Mouse (Mus musculus): ENCODE results near the gene Flrt2. TPM values are rescaled to one million over a fixed set of nuclear protein-coding genes. Genes with fewer than 3 reads are reported as not detected.
A peak's percentile ranks its signal among the peaks of the same experiment; 100 is the strongest.
"Not testable (repeated sequence)": the region's sequence is repeated elsewhere in the genome, so short reads cannot be mapped to it uniquely, and the experiment has no call there.

Gene Flrt2
- polyA plus RNA-seq (2015; fragmentation: Nextera tagmentation; extraction: Ambion mirVana): 8.5 and 8.6 TPM in 2 replicates

DNA sequence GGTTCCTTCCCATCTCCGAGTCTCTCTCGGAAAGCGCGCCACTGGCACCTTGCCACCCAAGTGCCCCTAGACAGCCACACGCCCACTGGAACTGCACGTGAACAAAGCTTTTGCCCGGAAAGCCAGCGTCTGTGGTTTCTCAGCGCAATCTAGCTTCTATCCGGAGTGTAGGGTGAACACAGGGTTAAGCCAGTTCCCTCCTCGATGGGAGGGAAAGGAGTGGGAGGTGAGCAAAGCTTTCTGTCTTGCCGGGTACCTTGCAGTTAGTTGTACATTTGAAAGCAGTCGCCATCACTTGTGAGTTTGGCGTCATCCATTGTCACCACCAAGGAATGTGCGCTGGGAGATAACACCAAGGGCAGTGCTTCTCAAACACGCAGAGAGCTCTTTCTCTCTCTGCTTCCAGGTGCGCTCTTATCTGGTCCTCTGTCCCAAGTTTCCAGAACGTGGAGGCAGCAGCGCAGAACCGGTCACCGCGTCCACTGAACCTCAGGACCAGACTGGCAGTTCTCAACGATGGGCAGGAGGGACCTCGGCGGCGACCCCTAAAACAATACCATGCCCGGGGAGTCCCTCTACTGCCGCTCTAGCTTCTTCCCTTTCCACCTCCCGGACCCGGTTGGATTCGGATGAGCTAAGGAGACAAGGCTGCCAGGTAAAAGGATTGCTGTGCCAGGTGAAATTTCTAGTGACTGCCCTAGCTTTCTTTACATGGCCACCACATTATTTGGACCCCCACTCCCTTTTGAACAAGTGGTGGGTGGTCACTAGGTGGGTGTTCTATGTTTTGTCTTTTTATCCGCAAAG is at the start of gene Flrt2:
Flrt2 (plus strand) TSS at position 266 of the 807 bp plus-strand sequence.
- no peaks in the 10 kb centered on the region for H3K9me3 ChIP-seq (ENCODE audit: control insufficient read depth, low read length)
- H3K27ac ChIP-seq (ENCODE audit: low read length): no peak within 1 kb of the TSS
- ATAC-seq: no peak
- peak within 1 kb of the TSS; percentile 67 for H3K9ac ChIP-seq (ENCODE audit: low read depth, low read length)
- peaks cover 13% of the 10 kb centered on the region for H3K4me1 ChIP-seq (ENCODE audit: control insufficient read depth, insufficient read depth, low read length)
- H3K27me3 ChIP-seq (replicated peaks; ENCODE audit: control insufficient read depth, insufficient read depth, low read length): peaks cover 18% of the 10 kb centered on the region
- no peaks in the 10 kb centered on the region for H3K36me3 ChIP-seq (ENCODE audit: control insufficient read depth, insufficient read depth, low read length)
- H3K4me3 ChIP-seq (ENCODE audit: low read length): peak within 1 kb of the TSS; percentile 62
- WGBS: 1% methylated on average over 32 of the region's 32 CpGs
- peak within 1 kb of the TSS; percentile 85 for H3K4me2 ChIP-seq (ENCODE audit: low read depth, low read length)

DNA sequence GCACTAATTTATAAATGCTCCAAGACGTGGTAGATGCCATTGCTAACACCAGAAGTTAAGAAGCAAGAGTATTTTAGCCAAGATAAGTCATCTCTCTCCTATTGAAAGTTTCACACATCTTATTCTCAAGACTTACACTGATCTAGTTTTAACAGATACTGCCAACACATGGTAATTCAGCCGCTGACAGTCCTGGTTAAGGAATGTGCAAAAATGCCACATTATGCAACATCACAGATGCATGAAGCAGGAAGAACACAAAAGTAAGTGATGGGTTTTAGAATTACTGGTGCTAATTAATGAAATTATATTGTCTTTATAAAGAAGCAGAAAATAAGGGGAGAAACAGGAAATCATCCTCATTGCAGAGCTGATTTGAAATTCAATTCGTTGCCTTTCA is 49.8 kb upstream of the Flrt2 start:
- H3K36me3 ChIP-seq (ENCODE audit: control insufficient read depth, insufficient read depth, low read length): no peaks in the 10 kb centered on the region
- H3K4me3 ChIP-seq (ENCODE audit: low read length): no peak overlapping the region
- no peak overlapping the region for H3K9ac ChIP-seq (ENCODE audit: low read depth, low read length)
- no peak for ATAC-seq
- no peaks in the 10 kb centered on the region for H3K9me3 ChIP-seq (ENCODE audit: control insufficient read depth, low read length)
- no peak overlapping the region for H3K4me2 ChIP-seq (ENCODE audit: low read depth, low read length)
- H3K4me1 ChIP-seq (ENCODE audit: control insufficient read depth, insufficient read depth, low read length): no peaks in the 10 kb centered on the region
- WGBS: 50% methylated on average over 3 of the region's 3 CpGs
- H3K27ac ChIP-seq (ENCODE audit: low read length): no peak overlapping the region
- H3K27me3 ChIP-seq (replicated peaks; ENCODE audit: control insufficient read depth, insufficient read depth, low read length): no peaks in the 10 kb centered on the region

DNA sequence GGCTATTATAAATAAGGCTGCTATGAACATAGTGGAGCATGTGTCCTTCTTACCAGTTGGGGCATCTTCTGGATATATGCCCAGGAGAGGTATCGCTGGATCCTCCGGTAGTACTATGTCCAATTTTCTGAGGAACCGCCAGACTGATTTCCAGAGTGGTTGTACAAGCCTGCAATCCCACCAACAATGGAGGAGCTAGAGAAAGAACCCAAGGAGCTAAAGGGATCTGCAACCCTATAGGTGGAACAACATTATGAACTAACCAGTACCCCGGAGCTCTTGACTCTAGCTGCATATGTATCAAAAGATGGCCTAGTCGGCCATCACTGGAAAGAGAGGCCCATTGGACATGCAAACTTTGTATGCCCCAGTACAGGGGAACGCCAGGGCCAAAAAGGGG is 44.8 kb upstream of the Flrt2 start:
- H3K27me3 ChIP-seq (replicated peaks; ENCODE audit: control insufficient read depth, insufficient read depth, low read length); H3K27ac ChIP-seq (ENCODE audit: low read length); ATAC-seq; H3K4me2 ChIP-seq (ENCODE audit: low read depth, low read length); H3K4me1 ChIP-seq (ENCODE audit: control insufficient read depth, insufficient read depth, low read length); H3K36me3 ChIP-seq (ENCODE audit: control insufficient read depth, insufficient read depth, low read length); H3K9me3 ChIP-seq (ENCODE audit: control insufficient read depth, low read length); H3K9ac ChIP-seq (ENCODE audit: low read depth, low read length); H3K4me3 ChIP-seq (ENCODE audit: low read length): not testable (repeated sequence)
- 100% methylated on average over 1 of the region's 6 CpGs for WGBS

DNA sequence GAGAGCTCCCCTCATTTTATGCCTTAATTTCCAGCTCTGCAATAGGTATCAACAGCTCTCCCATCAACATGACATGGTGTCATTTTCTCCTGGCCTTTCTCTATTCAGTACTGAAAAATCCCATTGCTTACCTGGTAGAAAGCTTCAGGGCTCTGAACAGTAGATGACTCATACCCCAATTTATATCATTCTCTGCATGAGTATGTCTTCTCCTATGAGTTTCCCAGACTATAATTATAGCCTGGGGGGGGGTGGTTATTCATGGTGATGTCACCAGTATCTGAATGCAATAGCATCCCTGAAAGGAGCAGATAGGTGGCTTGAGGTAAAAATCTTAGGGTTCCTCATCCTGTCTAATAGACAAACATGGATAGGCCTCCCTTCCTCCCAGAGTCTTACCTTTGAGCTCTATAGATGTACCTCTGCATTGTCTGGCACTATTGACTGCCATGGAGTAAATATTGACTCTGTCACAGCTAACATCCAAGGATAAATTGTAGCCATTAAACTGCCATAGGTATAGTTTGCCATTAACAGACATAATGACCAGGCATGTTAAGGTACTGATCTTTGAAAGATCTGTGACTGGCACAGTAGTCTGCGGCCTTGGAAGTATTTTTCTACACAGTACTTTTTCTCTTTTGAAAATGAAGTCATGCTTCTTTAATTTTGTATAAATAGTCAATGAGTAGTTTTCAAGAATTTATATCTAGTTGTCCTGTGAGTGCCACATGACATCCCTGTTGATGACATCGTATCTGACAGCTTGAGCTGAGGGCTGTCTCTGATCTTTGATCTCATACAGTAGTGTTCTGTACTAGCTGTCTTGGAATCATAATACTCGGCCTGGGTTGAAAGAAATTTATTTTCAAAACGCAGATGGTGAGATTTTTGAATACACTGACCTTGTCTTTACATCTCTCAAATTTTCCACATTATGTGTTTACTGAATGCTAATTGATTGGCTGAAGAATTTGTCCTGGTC is 39.6 kb upstream of the Flrt2 start:
- Histone ChIP-seq H3K4me1 (ENCODE audit: control insufficient read depth, insufficient read depth, low read length) (no peaks in the 10 kb centered on the region), H3K27me3 (replicated peaks; ENCODE audit: control insufficient read depth, insufficient read depth, low read length) (no peaks in the 10 kb centered on the region), H3K4me2 (ENCODE audit: low read depth, low read length) (no peak overlapping the region), H3K27ac (ENCODE audit: low read length) (no peak overlapping the region), H3K36me3 (ENCODE audit: control insufficient read depth, insufficient read depth, low read length) (no peaks in the 10 kb centered on the region), H3K4me3 (ENCODE audit: low read length) (no peak overlapping the region), H3K9ac (ENCODE audit: low read depth, low read length) (no peak overlapping the region), H3K9me3 (ENCODE audit: control insufficient read depth, low read length) (no peaks in the 10 kb centered on the region)
- WGBS: 59% methylated on average over 4 of the region's 4 CpGs
- ATAC-seq: peak; percentile 92

DNA sequence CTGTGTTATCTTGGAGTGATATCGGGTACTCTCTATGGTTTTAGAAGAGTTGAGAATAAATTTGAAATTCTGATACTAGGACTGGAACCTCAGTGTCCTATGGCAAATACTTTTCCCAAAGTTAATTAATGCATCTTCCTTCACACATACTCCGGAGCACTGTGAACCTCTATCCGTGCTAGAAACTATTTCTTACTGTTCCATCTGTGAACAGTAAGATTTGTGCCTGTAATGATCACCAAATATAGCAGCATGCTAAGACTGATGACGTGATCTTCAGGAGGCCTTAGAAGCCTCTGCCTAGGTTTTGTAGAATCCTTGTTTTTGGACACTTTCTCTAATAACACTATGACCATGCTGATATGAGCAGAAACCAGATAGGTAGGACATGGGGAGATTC is 35.4 kb upstream of the Flrt2 start:
- H3K36me3 ChIP-seq (ENCODE audit: control insufficient read depth, insufficient read depth, low read length): no peaks in the 10 kb centered on the region
- WGBS: 90% methylated on average over 4 of the region's 4 CpGs
- no peaks in the 10 kb centered on the region for H3K4me1 ChIP-seq (ENCODE audit: control insufficient read depth, insufficient read depth, low read length)
- H3K4me2 ChIP-seq (ENCODE audit: low read depth, low read length): no peak overlapping the region
- H3K4me3 ChIP-seq (ENCODE audit: low read length): no peak overlapping the region
- no peaks in the 10 kb centered on the region for H3K27me3 ChIP-seq (replicated peaks; ENCODE audit: control insufficient read depth, insufficient read depth, low read length)
- H3K9ac ChIP-seq (ENCODE audit: low read depth, low read length): no peak overlapping the region
- ATAC-seq: no peak
- no peaks in the 10 kb centered on the region for H3K9me3 ChIP-seq (ENCODE audit: control insufficient read depth, low read length)
- H3K27ac ChIP-seq (ENCODE audit: low read length): no peak overlapping the region

DNA sequence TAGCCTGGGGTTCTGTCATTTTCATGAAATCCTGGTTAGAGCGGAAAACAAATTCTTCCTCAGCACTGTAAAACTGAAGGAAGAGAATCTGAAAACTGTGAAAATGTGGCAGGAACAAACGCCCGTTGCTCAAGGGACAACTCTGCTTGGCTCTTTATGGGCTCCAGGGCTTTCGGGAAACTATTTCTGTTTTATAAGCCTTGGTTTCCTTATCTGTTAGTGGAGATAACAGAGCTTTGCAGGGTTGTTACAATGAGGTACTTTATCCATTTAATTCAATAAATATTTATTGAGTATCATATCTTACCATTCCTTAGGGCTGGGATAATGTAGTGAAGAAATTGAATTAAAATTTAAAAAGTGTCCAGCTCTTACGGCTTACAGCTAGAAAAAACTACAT is 24.7 kb upstream of the Flrt2 start:
- H3K36me3 ChIP-seq (ENCODE audit: control insufficient read depth, insufficient read depth, low read length): no peaks in the 10 kb centered on the region
- WGBS: 57% methylated on average over 5 of the region's 5 CpGs
- H3K9ac ChIP-seq (ENCODE audit: low read depth, low read length): no peak overlapping the region
- no peaks in the 10 kb centered on the region for H3K27me3 ChIP-seq (replicated peaks; ENCODE audit: control insufficient read depth, insufficient read depth, low read length)
- no peaks in the 10 kb centered on the region for H3K9me3 ChIP-seq (ENCODE audit: control insufficient read depth, low read length)
- H3K4me3 ChIP-seq (ENCODE audit: low read length): no peak overlapping the region
- H3K27ac ChIP-seq (ENCODE audit: low read length): no peak overlapping the region
- no peaks in the 10 kb centered on the region for H3K4me1 ChIP-seq (ENCODE audit: control insufficient read depth, insufficient read depth, low read length)
- H3K4me2 ChIP-seq (ENCODE audit: low read depth, low read length): no peak overlapping the region
- peak; percentile 64; the same call in 1 of the 2 replicates for ATAC-seq

DNA sequence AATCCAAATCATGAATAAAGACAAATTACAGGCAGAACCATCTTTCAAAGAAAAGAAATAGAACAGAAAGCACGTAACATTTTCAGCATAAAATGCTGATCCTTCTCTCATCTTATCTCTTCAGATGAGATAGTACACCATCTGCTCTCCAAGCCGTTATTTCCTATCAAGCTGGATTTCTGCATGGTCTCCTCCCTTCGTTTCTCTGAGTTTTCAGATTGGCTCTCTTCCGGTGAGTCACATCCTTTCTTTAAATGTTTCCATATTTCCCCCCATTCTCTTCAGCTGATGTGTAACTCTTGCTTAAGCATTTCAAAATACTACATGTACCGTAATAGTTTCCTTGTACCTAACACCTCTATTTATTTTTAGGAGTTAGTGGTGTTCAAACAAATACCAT is 16.3 kb upstream of the Flrt2 start:
- H3K4me3 ChIP-seq (ENCODE audit: low read length): no peak overlapping the region
- no peaks in the 10 kb centered on the region for H3K27me3 ChIP-seq (replicated peaks; ENCODE audit: control insufficient read depth, insufficient read depth, low read length)
- no peaks in the 10 kb centered on the region for H3K36me3 ChIP-seq (ENCODE audit: control insufficient read depth, insufficient read depth, low read length)
- 70% methylated on average over 5 of the region's 5 CpGs for WGBS
- no peaks in the 10 kb centered on the region for H3K9me3 ChIP-seq (ENCODE audit: control insufficient read depth, low read length)
- no peaks in the 10 kb centered on the region for H3K4me1 ChIP-seq (ENCODE audit: control insufficient read depth, insufficient read depth, low read length)
- H3K27ac ChIP-seq (ENCODE audit: low read length): no peak overlapping the region
- no peak overlapping the region for H3K4me2 ChIP-seq (ENCODE audit: low read depth, low read length)
- ATAC-seq: no peak
- H3K9ac ChIP-seq (ENCODE audit: low read depth, low read length): no peak overlapping the region

DNA sequence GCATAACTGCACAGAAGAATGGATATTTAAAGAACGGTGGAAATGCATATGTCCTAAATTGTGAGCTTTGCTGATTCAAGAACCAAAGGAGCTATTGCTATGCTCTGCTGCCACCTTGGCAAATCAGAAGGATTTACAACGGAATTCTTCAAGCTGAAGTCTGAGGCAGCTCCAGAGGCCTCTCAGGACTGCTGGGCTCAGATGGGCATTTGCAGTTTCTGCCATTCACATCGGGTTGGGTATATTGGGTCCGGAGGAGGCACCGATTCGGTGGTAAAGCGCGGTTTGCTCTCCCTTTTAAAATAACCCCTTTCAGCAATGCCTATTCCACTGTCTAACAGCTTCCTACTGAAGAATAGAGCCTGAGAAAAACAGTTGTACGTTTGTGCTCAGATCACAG is 1.2 kb upstream of the Flrt2 start:
- H3K9me3 ChIP-seq (ENCODE audit: control insufficient read depth, low read length): no peaks in the 10 kb centered on the region
- H3K27me3 ChIP-seq (replicated peaks; ENCODE audit: control insufficient read depth, insufficient read depth, low read length): peaks cover 18% of the 10 kb centered on the region
- no peak overlapping the region for H3K4me3 ChIP-seq (ENCODE audit: low read length)
- H3K9ac ChIP-seq (ENCODE audit: low read depth, low read length): no peak overlapping the region
- H3K27ac ChIP-seq (ENCODE audit: low read length): no peak overlapping the region
- no peak overlapping the region for H3K4me2 ChIP-seq (ENCODE audit: low read depth, low read length)
- 13% methylated on average over 9 of the region's 9 CpGs for WGBS
- no peak for ATAC-seq
- no peaks in the 10 kb centered on the region for H3K36me3 ChIP-seq (ENCODE audit: control insufficient read depth, insufficient read depth, low read length)
- peaks cover 13% of the 10 kb centered on the region for H3K4me1 ChIP-seq (ENCODE audit: control insufficient read depth, insufficient read depth, low read length)

DNA sequence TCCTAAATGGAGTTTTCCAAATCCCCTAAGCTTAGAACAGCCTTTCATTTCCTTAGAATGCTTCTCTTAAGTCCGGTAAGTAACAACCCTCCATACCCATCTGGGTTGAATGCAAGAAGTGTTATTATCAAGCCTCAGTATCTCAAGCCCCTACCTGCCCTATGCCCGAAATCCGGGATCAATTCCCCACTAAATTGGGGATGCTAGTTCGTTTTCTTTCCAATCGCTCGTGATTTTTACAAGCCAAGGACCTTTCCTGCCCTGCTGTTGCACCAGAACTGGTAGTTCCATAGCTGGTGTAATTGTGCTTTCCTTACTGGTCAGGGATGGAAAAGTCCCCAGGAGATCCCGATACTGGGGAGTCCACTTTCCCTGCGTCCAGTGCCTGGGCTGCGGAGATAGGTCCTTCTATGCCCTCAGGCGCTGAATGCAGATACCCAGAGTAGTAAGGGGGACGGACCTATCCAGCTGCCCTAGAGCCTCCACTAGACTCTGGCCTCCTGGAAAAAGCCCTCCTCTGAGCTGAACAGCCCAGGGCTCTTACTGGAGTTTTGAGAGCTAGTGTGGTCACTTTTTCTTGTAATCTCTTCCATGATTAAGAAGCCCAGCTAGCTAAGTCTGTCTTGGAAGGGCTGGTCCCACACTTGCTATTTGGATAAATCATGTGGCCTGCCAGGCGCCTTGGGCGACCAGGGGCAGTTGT is 1.1 kb downstream of the Flrt2 start:
- Histone ChIP-seq H3K4me2 (ENCODE audit: low read depth, low read length) (peak overlapping the region; percentile 85), H3K27ac (ENCODE audit: low read length) (no peak overlapping the region), H3K27me3 (replicated peaks; ENCODE audit: control insufficient read depth, insufficient read depth, low read length) (peaks cover 18% of the 10 kb centered on the region), H3K4me1 (ENCODE audit: control insufficient read depth, insufficient read depth, low read length) (peaks cover 13% of the 10 kb centered on the region), H3K9ac (ENCODE audit: low read depth, low read length) (peak overlapping the region; percentile 67), H3K4me3 (ENCODE audit: low read length) (peak overlapping the region; percentile 62), H3K36me3 (ENCODE audit: control insufficient read depth, insufficient read depth, low read length) (no peaks in the 10 kb centered on the region), H3K9me3 (ENCODE audit: control insufficient read depth, low read length) (no peaks in the 10 kb centered on the region)
- 14% methylated on average over 13 of the region's 13 CpGs for WGBS
- no peak for ATAC-seq
